Mouse (Mus musculus): ENCODE measurements around the gene Cckbr. TPM values are rescaled to one million over a fixed set of nuclear protein-coding genes. Genes with fewer than 3 reads are reported as not detected.
"Not testable (repeated sequence)": the region's sequence is repeated elsewhere in the genome, so short reads cannot be mapped to it uniquely, and the experiment has no call there.

Gene Cckbr
- polyA plus RNA-seq, 1 experiment: 100 TPM

GRCm38 (mm10) chr7:105404268-105404667 lies 21.3 kb upstream of the Cckbr start, which contains the start of gene Cnga4:
TSS of gene Cnga4 (plus strand) at chr7:105404568.
- no peaks in the 10 kb centered on the region for H3K4me1 ChIP-seq (ENCODE audit: control insufficient read depth, insufficient read depth, low read length)
- TF ChIP-seq CTCF (IDR thresholded peaks at IDR 0.05; ENCODE audit: extremely low read depth, insufficient read depth, low read length) (no peak), POLR2A (IDR thresholded peaks at IDR 0.05; ENCODE audit: extremely low read depth, insufficient read depth, low read length) (no peak)
- H3K27ac ChIP-seq (ENCODE audit: insufficient read depth, low read length): no peak within 1 kb of the TSS

GRCm38 (mm10) chr7:105406322-105406721 lies 19.2 kb upstream of the Cckbr start:
- no peaks in the 10 kb centered on the region for H3K4me1 ChIP-seq (ENCODE audit: control insufficient read depth, insufficient read depth, low read length)
- no peak for TF ChIP-seq POLR2A (IDR thresholded peaks at IDR 0.05; ENCODE audit: extremely low read depth, insufficient read depth, low read length)
- no peak for TF ChIP-seq CTCF (IDR thresholded peaks at IDR 0.05; ENCODE audit: extremely low read depth, insufficient read depth, low read length)
- no peak overlapping the region for H3K4me3 ChIP-seq (ENCODE audit: insufficient read depth, low read length)
- H3K27ac ChIP-seq (ENCODE audit: insufficient read depth, low read length): no peak overlapping the region

More at GRCm38 (mm10) chr7:105404268-105404667, 21.3 kb upstream of the Cckbr start, which contains the start of gene Cnga4:
- H3K4me3 ChIP-seq (ENCODE audit: insufficient read depth, low read length): no peak within 1 kb of the TSS

GRCm38 (mm10) chr7:105411874-105412632 lies 13.5 kb upstream of the Cckbr start:
- peak; percentile 70 for TF ChIP-seq CTCF (IDR thresholded peaks at IDR 0.05; ENCODE audit: extremely low read depth, insufficient read depth, low read length)
- H3K4me1 ChIP-seq (ENCODE audit: control insufficient read depth, insufficient read depth, low read length); H3K27ac ChIP-seq (ENCODE audit: insufficient read depth, low read length); H3K4me3 ChIP-seq (ENCODE audit: insufficient read depth, low read length): not testable (repeated sequence)

DNA sequence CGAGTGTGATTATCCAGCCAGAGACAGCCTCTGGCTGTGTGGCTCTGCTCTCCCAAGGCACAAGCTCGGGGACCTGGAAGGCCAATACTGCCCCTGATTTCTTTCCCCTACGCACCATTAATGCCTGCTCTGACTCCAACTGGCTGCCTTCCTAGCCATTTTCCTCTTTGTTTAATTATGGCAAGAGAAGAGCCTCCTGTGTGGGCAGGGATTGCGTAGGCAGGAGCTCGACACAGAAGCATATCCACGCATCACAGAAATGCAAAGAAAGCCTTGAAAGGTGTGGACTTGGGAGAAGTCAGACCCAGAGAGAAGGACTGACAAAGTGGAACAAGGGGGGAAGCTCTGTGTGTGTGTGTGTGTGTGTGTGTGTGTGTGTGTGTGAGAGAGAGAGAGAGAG lies 11.1 kb upstream of the Cckbr start:
- TF ChIP-seq CTCF (IDR thresholded peaks at IDR 0.05; ENCODE audit: extremely low read depth, insufficient read depth, low read length) (no peak), POLR2A (IDR thresholded peaks at IDR 0.05; ENCODE audit: extremely low read depth, insufficient read depth, low read length) (no peak)
- Histone ChIP-seq H3K4me1 (ENCODE audit: control insufficient read depth, insufficient read depth, low read length) (peaks cover 8% of the 10 kb centered on the region; the same call in 1 of the 2 replicates), H3K4me3 (ENCODE audit: insufficient read depth, low read length) (no peak overlapping the region), H3K27ac (ENCODE audit: insufficient read depth, low read length) (no peak overlapping the region)

DNA sequence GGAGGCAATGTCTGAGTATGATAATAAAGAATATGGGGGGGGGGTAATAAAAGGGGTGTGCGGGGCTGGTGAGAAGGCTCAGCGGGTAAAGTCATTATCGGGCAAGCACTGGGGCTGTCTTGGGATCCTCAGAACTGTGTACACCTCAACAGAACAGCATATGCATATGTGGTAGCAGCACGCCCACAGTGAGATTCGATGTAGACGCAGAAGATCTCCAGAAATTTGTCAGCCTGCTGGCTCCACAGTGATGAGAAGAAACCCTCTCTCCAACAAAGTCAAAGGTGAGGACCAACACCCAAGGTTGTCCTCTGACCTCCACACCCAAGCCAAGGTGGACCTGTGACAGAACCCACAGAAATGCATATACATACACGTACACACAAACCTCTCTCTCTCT lies 9.0 kb upstream of the Cckbr start:
- peak overlapping the region; percentile 34; the same call in 1 of the 2 replicates for H3K27ac ChIP-seq (ENCODE audit: insufficient read depth, low read length)
- TF ChIP-seq CTCF (IDR thresholded peaks at IDR 0.05; ENCODE audit: extremely low read depth, insufficient read depth, low read length): no peak
- TF ChIP-seq POLR2A (IDR thresholded peaks at IDR 0.05; ENCODE audit: extremely low read depth, insufficient read depth, low read length): no peak
- peaks cover 8% of the 10 kb centered on the region; the same call in 1 of the 2 replicates for H3K4me1 ChIP-seq (ENCODE audit: control insufficient read depth, insufficient read depth, low read length)
- no peak overlapping the region for H3K4me3 ChIP-seq (ENCODE audit: insufficient read depth, low read length)

DNA sequence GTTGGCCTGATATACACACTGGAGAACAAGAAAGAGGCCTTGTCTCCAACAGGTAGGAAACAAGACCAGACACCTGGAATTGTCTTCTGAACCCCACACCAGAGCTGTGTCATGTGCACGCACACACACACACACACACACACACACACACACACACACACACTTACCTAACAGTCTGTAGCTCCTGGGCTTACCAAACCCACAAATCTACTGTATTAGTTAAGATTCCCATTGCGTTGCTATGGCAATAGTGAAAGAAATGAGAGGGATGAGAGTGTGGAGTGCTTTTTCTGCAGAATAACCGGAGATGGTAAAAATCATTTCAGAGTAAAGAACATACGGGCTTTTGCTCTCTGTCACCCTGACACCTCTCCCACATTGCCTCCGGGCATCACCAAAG lies 7.4 kb upstream of the Cckbr start:
- Histone ChIP-seq H3K27ac (ENCODE audit: insufficient read depth, low read length) (peak overlapping the region; percentile 17; the same call in 1 of the 2 replicates), H3K4me1 (ENCODE audit: control insufficient read depth, insufficient read depth, low read length) (peaks cover 8% of the 10 kb centered on the region; the same call in 1 of the 2 replicates), H3K4me3 (ENCODE audit: insufficient read depth, low read length) (no peak overlapping the region)
- no peak for TF ChIP-seq POLR2A (IDR thresholded peaks at IDR 0.05; ENCODE audit: extremely low read depth, insufficient read depth, low read length)
- no peak for TF ChIP-seq CTCF (IDR thresholded peaks at IDR 0.05; ENCODE audit: extremely low read depth, insufficient read depth, low read length)

DNA sequence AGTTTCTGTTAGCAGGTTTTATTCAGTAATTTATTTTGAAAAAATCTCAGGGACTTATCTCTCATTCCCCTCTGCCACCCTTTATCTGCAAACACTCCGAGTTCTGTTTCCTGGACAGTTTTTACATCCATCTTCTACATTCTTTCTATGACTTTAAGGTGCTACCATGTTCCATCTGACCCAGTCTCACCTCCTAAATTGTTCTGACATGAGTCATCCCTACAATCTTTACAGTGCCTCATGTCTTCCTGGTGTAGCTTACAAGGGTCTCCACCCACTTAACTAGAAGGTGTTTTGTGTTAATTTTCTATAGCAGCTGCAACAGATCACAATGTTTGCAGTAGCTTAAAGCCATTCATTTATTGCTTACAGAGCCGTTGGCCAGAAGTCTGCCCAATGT lies 4.6 kb upstream of the Cckbr start:
- Histone ChIP-seq H3K4me3 (ENCODE audit: insufficient read depth, low read length) (no peak overlapping the region), H3K27ac (ENCODE audit: insufficient read depth, low read length) (no peak overlapping the region), H3K4me1 (ENCODE audit: control insufficient read depth, insufficient read depth, low read length) (peaks cover 7% of the 10 kb centered on the region; the same call in 1 of the 2 replicates)
- TF ChIP-seq CTCF (IDR thresholded peaks at IDR 0.05; ENCODE audit: extremely low read depth, insufficient read depth, low read length) (no peak), POLR2A (IDR thresholded peaks at IDR 0.05; ENCODE audit: extremely low read depth, insufficient read depth, low read length) (no peak)

GRCm38 (mm10) chr7:105424368-105424767 lies 1.2 kb upstream of the Cckbr start:
- Histone ChIP-seq H3K27ac (ENCODE audit: insufficient read depth, low read length) (no peak overlapping the region), H3K4me3 (ENCODE audit: insufficient read depth, low read length) (no peak overlapping the region), H3K4me1 (ENCODE audit: control insufficient read depth, insufficient read depth, low read length) (peaks cover 1% of the 10 kb centered on the region; the same call in 1 of the 2 replicates)
- no peak for TF ChIP-seq POLR2A (IDR thresholded peaks at IDR 0.05; ENCODE audit: extremely low read depth, insufficient read depth, low read length)
- TF ChIP-seq CTCF (IDR thresholded peaks at IDR 0.05; ENCODE audit: extremely low read depth, insufficient read depth, low read length): no peak

GRCm38 (mm10) chr7:105426051-105426450 lies 520 bp downstream of the Cckbr start:
- H3K27ac ChIP-seq (ENCODE audit: insufficient read depth, low read length): peak overlapping the region; percentile 87

DNA sequence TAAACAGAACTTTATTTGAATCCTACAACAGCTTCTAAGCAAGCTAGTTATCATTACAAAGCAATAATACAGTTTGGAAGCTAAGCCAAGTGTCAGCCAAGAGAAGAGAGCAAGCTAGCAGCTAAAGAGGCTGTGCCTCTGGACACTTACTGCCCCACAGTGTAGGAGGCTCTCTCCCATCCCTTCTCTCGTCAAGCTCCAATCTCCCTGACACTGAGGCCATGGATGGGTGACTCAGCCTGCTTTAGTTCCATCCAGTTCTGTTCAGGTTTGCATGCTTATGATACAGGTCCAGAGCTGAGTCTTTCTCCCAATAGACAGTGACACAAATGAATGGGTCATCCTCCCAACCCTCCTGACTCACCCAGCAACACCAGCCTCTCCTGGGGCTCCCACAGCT lies 6.5 kb downstream of the Cckbr start:
- no peak overlapping the region for H3K27ac ChIP-seq (ENCODE audit: insufficient read depth, low read length)

More at GRCm38 (mm10) chr7:105426051-105426450, 520 bp downstream of the Cckbr start:
- TF ChIP-seq CTCF (IDR thresholded peaks at IDR 0.05; ENCODE audit: extremely low read depth, insufficient read depth, low read length) (no peak), POLR2A (IDR thresholded peaks at IDR 0.05; ENCODE audit: extremely low read depth, insufficient read depth, low read length) (no peak)
- H3K4me1 ChIP-seq (ENCODE audit: control insufficient read depth, insufficient read depth, low read length): peaks cover 5% of the 10 kb centered on the region
- H3K4me3 ChIP-seq (ENCODE audit: insufficient read depth, low read length): peak overlapping the region; percentile 88

More for the DNA sequence above, 6.5 kb downstream of the Cckbr start:
- no peak overlapping the region for H3K4me3 ChIP-seq (ENCODE audit: insufficient read depth, low read length)
- peaks cover 9% of the 10 kb centered on the region for H3K4me1 ChIP-seq (ENCODE audit: control insufficient read depth, insufficient read depth, low read length)
- no peak for TF ChIP-seq POLR2A (IDR thresholded peaks at IDR 0.05; ENCODE audit: extremely low read depth, insufficient read depth, low read length)
- no peak for TF ChIP-seq CTCF (IDR thresholded peaks at IDR 0.05; ENCODE audit: extremely low read depth, insufficient read depth, low read length)
